26 mouse cellular contexts compared by ENCODE assay signal in genomic region chr3:37597200-37597599, GRCm38 (mm10). TPM values are rescaled to one million over a fixed set of nuclear protein-coding genes. Genes with fewer than 3 reads are reported as not detected.
DNase-seq lines count a peak whose midpoint lies in the region; ATAC-seq and TF ChIP-seq lines count a peak whose summit lies in the region.
"Had no signal": no experiment of that assay in that cellular context is flagged by ENCODE, and none has a peak within 500 bp of the region (broad histone marks: within the 10 kb centered on the region; RNA-seq: fewer than 3 reads in every experiment).

No protein-coding gene starts in this region.

- peak; percentile 47; the same call in 1 of the 2 replicates for ATAC-seq in intestine, embryonic 15.5 days
- ATAC-seq in intestine, postnatal 0 days: no peak
- ATAC-seq in embryonic facial prominence, embryonic 13.5 days (ENCODE audit: insufficient number of reproducible peaks, insufficient read depth, low FRiP score, low TSS enrichment, low read depth): no peak
- ATAC-seq in limb, embryonic 15.5 days (ENCODE audit: insufficient number of reproducible peaks, low FRiP score, low TSS enrichment, low read depth): no peak
- ATAC-seq: forebrain, embryonic 14.5 days; lung, postnatal 0 days; midbrain, embryonic 16.5 days had no signal

- no peak for TF ChIP-seq CTCF in intestine, postnatal 0 days (IDR thresholded peaks at IDR 0.05; ENCODE audit: low read depth)

- H3K4me3 ChIP-seq in intestine, embryonic 15.5 days (replicated peaks): no peak overlapping the region
- no peak overlapping the region for H3K4me3 ChIP-seq in intestine, postnatal 0 days (ENCODE audit: low read depth, low read length)
- no peak overlapping the region for H3K4me3 ChIP-seq in embryonic facial prominence, embryonic 13.5 days
- H3K4me3 ChIP-seq in limb, embryonic 15.5 days: no peak overlapping the region
- H3K4me3 ChIP-seq: hindbrain, embryonic 13.5 days; layer of hippocampus, adult 2 months; midbrain, embryonic 10.5 days; myocyte; neural tube, embryonic 13.5 days had no signal

- DNase-seq in yolk sac, embryonic 10.5 days (ENCODE audit: low spot score): peak; percentile 75
- DNase-seq in lung, postnatal 14 days: no peak
- no peak for DNase-seq in embryo, embryonic 10.5 days (ENCODE audit: low spot score)
- DNase-seq: adrenal gland, postnatal 25 days; cerebellum, adult 8-10 months; gastrocnemius, postnatal 14 days; heart, adult 18-20 months; kidney, postnatal 25 days; layer of hippocampus, postnatal 36 days; retina, postnatal 1 day; right cerebral cortex, postnatal 25 days; spleen, adult 18-20 months; thymus, adult 18-20 months; thymus, postnatal 4 days had no signal

- H3K36me3 ChIP-seq in intestine, embryonic 15.5 days: no peaks in the 10 kb centered on the region
- H3K36me3 ChIP-seq in intestine, postnatal 0 days (ENCODE audit: control insufficient read depth, insufficient read depth): no peaks in the 10 kb centered on the region
- no peaks in the 10 kb centered on the region for H3K36me3 ChIP-seq in embryonic facial prominence, embryonic 13.5 days
- H3K36me3 ChIP-seq in limb, embryonic 15.5 days: no peaks in the 10 kb centered on the region
- H3K36me3 ChIP-seq: hindbrain, embryonic 13.5 days; midbrain, embryonic 10.5 days; neural tube, embryonic 13.5 days had no signal

- 54% methylated on average over 5 of the region's 5 CpGs for WGBS in intestine, embryonic 15.5 days
- WGBS in intestine, postnatal 0 days: 59% methylated on average over 5 of the region's 5 CpGs
- 58% methylated on average over 5 of the region's 5 CpGs for WGBS in embryonic facial prominence, embryonic 13.5 days
- 59% methylated on average over 5 of the region's 5 CpGs for whole genome bisulfite sequencing in limb, embryonic 15.5 days

- H3K27me3 ChIP-seq in intestine, embryonic 15.5 days (replicated peaks): no peaks in the 10 kb centered on the region
- H3K27me3 ChIP-seq in intestine, postnatal 0 days (replicated peaks; ENCODE audit: control insufficient read depth, insufficient read depth, low read length): no peaks in the 10 kb centered on the region
- no peaks in the 10 kb centered on the region for H3K27me3 ChIP-seq in embryonic facial prominence, embryonic 13.5 days
- H3K27me3 ChIP-seq in limb, embryonic 15.5 days: no peaks in the 10 kb centered on the region
- H3K27me3 ChIP-seq: hindbrain, embryonic 13.5 days; neural tube, embryonic 13.5 days had no signal

- no peak overlapping the region for H3K27ac ChIP-seq in intestine, embryonic 15.5 days
- H3K27ac ChIP-seq in intestine, postnatal 0 days (ENCODE audit: low read depth, low read length): no peak overlapping the region
- peak overlapping the region; percentile 41 for H3K27ac ChIP-seq in embryonic facial prominence, embryonic 13.5 days
- peak overlapping the region; percentile 40; the same call in 1 of the 2 replicates for H3K27ac ChIP-seq in limb, embryonic 15.5 days
- H3K27ac ChIP-seq: hindbrain, embryonic 13.5 days; layer of hippocampus, adult 2 months; neural tube, embryonic 13.5 days had no signal

- no peak overlapping the region for H3K9ac ChIP-seq in intestine, embryonic 15.5 days
- no peak overlapping the region for H3K9ac ChIP-seq in intestine, postnatal 0 days (ENCODE audit: low read depth, low read length)
- no peak overlapping the region for H3K9ac ChIP-seq in embryonic facial prominence, embryonic 13.5 days
- H3K9ac ChIP-seq in limb, embryonic 15.5 days: no peak overlapping the region
- H3K9ac ChIP-seq: hindbrain, embryonic 13.5 days; neural tube, embryonic 13.5 days had no signal

- no peaks in the 10 kb centered on the region for H3K4me1 ChIP-seq in intestine, embryonic 15.5 days (replicated peaks)
- H3K4me1 ChIP-seq in intestine, postnatal 0 days (replicated peaks; ENCODE audit: control insufficient read depth, insufficient read depth, low read length): no peaks in the 10 kb centered on the region
- H3K4me1 ChIP-seq in embryonic facial prominence, embryonic 13.5 days: peaks cover 12% of the 10 kb centered on the region; the same call in 1 of the 2 replicates
- H3K4me1 ChIP-seq in limb, embryonic 15.5 days: peaks cover 6% of the 10 kb centered on the region; the same call in 1 of the 2 replicates
- H3K4me1 ChIP-seq: hindbrain, embryonic 13.5 days; neural tube, embryonic 13.5 days had no signal

- no peak overlapping the region for H3K4me2 ChIP-seq in intestine, embryonic 15.5 days (replicated peaks)
- no peak overlapping the region for H3K4me2 ChIP-seq in intestine, postnatal 0 days (replicated peaks; ENCODE audit: low read depth)
- H3K4me2 ChIP-seq in embryonic facial prominence, embryonic 13.5 days: no peak overlapping the region
- no peak overlapping the region for H3K4me2 ChIP-seq in limb, embryonic 15.5 days
- H3K4me2 ChIP-seq: hindbrain, embryonic 13.5 days; neural tube, embryonic 13.5 days had no signal

- H3K9me3 ChIP-seq in intestine, embryonic 15.5 days: no peaks in the 10 kb centered on the region
- H3K9me3 ChIP-seq in intestine, postnatal 0 days (ENCODE audit: control insufficient read depth): no peaks in the 10 kb centered on the region
- no peaks in the 10 kb centered on the region for H3K9me3 ChIP-seq in embryonic facial prominence, embryonic 13.5 days
- no peaks in the 10 kb centered on the region for H3K9me3 ChIP-seq in limb, embryonic 15.5 days
- H3K9me3 ChIP-seq: hindbrain, embryonic 13.5 days; midbrain, embryonic 10.5 days; neural tube, embryonic 13.5 days had no signal

RNA-seq across cellular contexts. Expression of gene Spry1, which starts 42.5 kb away (rescaled TPM):
- polyA plus RNA-seq in intestine, embryonic 15.5 days (2015; fragmentation: Nextera tagmentation; extraction: Ambion mirVana): 13.4 and 14.2 TPM in 2 replicates
- 7.9 and 9.2 TPM in 2 replicates for polyA plus RNA-seq in intestine, postnatal 0 days (2015; fragmentation: Nextera tagmentation; extraction: Ambion mirVana)
- polyA plus RNA-seq in embryonic facial prominence, embryonic 13.5 days (2015; fragmentation: Nextera tagmentation; extraction: Ambion mirVana): 12.6 TPM in 2 replicates
- 20.0 and 21.9 TPM in 2 replicates for polyA plus RNA-seq in limb, embryonic 15.5 days (2015; fragmentation: Nextera tagmentation; extraction: Ambion mirVana)

Comparison
In these comparisons a context has a peak if more than half of its experiments do, and no peak if none do; other contexts are left out.
1. H3K27ac ChIP-seq: peak in embryonic facial prominence, embryonic 13.5 days (single experiment) and limb, embryonic 15.5 days (single experiment); none in intestine, embryonic 15.5 days (single experiment) and intestine, postnatal 0 days (single experiment).